Mouse (Mus musculus): ENCODE measurements around the gene Spag16.

Spag16 gene

DNA sequence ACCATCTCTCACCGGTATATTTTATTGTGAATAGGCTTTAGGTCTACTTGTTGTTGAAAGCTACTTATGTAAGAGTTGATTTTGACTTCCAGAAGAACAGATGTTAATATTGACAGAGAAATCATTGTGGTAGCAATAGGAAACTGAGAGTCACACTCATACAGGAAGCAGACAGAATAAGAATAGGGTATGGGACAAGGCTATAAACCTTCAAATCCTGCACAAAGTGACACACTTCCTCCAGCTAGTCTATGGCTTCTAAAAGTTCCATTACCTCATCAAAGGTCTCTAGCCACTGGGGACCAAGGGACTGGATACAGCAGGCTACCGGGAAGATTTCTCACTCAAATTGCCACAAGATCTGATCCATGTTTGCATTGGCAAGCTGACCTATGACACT lies 452.5 kb downstream of the Spag16 start:
- TF ChIP-seq GATA4 (IDR thresholded peaks at IDR 0.05; ENCODE audit: insufficient replicate concordance, low read length): no peak

DNA sequence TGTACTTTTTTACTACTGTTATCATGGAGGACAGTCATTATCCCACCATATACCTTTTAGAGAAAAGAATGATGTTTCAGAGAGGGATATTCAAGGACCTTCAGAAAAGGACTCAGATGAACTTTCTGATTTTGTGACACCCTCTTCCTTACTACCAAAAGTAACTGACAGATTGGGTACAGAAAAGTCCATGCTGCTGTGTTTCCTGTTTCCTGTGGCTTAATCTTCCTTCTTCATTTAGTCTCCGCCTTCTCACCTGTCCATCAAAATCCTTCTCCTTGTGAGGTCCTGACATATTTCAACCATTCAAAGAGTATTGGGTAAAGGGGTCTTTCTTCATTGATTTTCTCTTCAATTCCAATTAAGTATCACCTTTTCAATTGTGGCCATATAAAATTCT lies 456.6 kb downstream of the Spag16 start:
- no peak for TF ChIP-seq GATA4 (IDR thresholded peaks at IDR 0.05; ENCODE audit: insufficient replicate concordance, low read length)

DNA sequence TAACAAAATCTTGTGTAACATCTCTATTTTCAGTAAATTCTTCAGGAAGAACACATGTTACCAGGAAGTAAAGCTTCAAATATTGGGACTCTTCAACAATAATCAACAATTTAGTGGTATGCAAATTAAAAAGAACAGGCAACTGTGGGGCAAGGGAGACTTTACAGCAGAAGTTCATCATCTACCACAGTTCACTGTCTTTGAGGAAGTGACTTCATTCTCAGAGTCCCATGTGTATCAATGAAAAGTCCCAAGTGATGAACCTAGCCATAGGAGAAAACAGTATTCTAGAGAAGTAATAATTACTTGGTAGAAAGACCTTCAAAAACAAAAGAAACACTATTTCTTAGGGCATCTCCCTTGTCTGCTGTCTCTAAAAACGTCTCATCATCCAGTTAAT lies 457.4 kb downstream of the Spag16 start:
- no peak for TF ChIP-seq GATA4 (IDR thresholded peaks at IDR 0.05; ENCODE audit: insufficient replicate concordance, low read length)

DNA sequence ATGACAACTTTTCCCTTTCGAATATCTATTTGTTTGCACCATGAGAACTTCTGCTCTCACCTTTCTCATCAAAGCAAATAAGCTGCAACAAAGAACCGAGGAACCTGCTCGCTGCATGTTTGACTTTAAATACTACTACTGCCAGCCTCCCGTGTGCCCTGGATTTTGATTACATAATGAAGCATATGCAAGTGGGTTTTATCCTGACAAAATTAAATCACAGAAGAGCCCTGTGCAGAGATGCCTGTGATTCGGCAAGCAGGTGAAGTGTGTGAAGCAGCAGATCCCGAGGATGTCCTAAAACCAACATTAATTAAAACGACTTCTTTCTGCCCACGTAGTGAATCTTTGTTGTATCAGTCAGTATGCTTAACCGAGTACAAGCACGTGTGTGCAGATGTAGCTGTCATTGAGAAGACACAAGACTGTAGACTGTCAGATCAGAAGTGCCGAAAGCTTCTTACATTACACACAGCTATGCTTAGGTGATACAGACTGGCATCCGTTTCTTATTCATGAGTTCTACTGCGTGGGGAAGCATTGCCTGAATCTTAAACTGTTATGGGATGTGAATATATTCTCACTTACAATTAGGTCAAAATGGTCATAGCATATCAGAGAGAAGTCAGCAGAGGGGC lies 489.5 kb downstream of the Spag16 start:
- no peak for TF ChIP-seq GATA4 (IDR thresholded peaks at IDR 0.05; ENCODE audit: insufficient replicate concordance, low read length)

- no peak for TF ChIP-seq GATA4 (IDR thresholded peaks at IDR 0.05; ENCODE audit: insufficient replicate concordance, low read length)
Measured at GRCm38 (mm10) chr1:70320951-70321350, 494.2 kb downstream of the Spag16 start.

DNA sequence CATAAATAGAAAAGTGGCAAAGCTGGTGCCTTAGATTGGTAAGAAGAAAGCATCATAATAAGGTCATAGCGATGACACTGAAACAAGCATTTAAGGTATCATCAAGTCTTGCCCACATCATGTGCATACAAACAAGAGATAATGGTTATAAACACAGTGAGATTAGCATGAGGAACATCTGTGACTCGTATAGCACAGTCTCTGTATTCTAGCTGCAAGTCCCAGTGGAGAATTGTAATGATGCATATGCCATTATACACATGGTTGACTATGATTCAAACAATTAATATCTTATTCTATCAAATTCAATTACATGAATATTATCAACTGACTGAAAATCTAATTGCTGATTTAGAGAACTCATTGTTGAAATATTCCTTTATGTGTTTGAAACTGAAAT lies 519.4 kb downstream of the Spag16 start:
- no peak for TF ChIP-seq GATA4 (IDR thresholded peaks at IDR 0.05; ENCODE audit: insufficient replicate concordance, low read length)

DNA sequence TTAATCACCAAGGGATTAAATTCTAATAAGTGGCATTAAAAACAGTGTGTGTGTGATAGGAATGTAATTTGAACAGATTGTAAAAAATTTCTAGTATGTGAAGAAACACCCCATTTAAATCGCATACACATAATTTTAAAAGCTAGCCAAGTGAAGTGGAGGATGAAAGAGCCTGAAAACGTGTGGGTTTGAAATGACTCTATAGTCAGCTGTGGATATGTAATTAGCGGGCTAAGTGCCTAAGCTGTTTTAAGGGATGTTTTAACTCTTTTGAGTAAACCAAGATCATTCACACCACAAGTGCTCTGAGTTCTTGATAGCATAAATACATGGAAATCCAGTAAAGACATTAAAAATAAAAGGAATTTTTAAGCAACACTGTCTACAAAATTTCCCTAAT lies 524.6 kb downstream of the Spag16 start:
- no peak for TF ChIP-seq GATA4 (IDR thresholded peaks at IDR 0.05; ENCODE audit: insufficient replicate concordance, low read length)

DNA sequence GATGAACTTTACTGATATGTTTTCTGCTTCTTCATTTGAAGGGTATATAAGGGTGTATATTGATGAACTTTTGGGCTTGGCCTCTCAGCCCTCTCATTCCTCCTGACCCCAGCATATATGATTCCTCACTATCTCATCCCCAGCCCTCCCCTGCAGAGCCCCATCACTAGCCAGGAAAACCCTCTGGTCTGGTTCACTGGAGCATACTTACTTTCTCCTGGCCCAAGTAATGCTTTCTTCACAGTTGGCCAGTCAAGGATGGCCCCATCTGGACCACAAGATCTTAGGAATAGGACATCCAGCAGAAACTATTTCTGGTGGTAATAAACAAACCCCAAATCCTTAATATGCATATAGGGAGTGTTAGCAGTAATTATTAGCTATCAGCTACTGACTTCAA lies 527.2 kb downstream of the Spag16 start:
- TF ChIP-seq GATA4 (IDR thresholded peaks at IDR 0.05; ENCODE audit: insufficient replicate concordance, low read length): no peak

DNA sequence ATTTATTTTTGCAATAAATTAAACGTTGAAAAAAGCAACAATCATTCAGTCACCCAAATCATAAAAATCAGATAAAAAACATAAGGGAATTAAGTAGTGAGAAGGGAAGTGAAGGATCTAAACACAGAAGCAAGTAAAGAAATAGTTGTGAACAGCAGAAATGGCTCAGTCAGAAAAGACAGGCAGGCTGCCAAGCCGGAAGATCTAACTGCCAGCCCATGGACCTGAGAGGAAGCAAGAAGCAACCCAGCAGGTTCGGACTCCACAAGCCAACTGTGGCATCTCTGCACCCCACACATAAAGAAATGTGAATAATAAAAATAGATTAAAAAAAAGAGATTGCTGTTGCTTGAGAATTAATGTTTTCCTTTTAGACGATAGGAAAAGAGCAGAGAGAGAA lies 545.0 kb downstream of the Spag16 start:
- no peak for TF ChIP-seq GATA4 (IDR thresholded peaks at IDR 0.05; ENCODE audit: insufficient replicate concordance, low read length)

- no peak for TF ChIP-seq GATA4 (IDR thresholded peaks at IDR 0.05; ENCODE audit: insufficient replicate concordance, low read length)
Measured at GRCm38 (mm10) chr1:70380096-70380495, 553.3 kb downstream of the Spag16 start.

DNA sequence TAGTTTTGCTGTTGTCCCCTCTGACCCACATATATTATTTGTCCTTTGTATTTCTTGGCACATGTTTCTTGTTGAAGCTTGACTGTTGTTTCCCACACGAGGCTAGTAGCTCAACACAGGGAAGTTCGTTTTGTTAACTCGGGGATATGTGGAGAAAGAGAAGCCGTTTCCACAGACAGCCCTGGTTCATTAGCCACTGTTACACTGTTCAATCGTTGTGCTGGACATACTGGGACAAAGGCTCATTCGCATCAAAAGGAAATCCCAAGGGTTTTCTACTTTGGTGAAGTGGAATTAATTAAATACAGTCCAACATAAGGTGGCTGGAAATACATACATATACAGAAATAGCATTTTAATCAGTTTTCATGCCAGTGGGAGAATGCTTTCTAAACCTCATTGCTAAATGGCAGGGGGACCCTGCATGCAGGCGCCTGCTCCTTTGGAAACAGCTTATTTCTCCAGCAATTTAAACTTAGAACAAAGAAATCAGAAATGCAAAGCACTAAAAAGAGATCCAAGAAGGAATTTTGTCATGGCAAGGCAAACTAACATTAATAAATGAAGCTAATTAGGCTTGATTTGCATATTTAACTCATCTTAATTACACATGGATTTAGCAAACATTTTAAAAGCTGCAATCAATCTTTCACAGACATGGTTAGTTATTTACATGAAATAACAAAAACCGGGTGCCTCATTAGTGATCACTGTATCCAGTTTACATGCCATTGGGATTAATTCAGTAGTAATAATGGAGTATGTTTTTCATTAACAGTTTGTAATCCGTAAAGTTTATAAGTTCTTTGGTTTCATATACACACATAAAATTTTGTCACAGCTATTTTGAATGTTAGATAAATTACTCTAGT lies 615.7 kb downstream of the Spag16 start:
- no peak for TF ChIP-seq GATA4 (IDR thresholded peaks at IDR 0.05; ENCODE audit: insufficient replicate concordance, low read length)

- no peak for TF ChIP-seq GATA4 (IDR thresholded peaks at IDR 0.05; ENCODE audit: insufficient replicate concordance, low read length)
Measured at GRCm38 (mm10) chr1:70479864-70480263, 653.1 kb downstream of the Spag16 start.

GRCm38 (mm10) chr1:70518918-70519317 lies 692.1 kb downstream of the Spag16 start:
- TF ChIP-seq GATA4 (IDR thresholded peaks at IDR 0.05; ENCODE audit: insufficient replicate concordance, low read length): no peak

GRCm38 (mm10) chr1:70527134-70527533 lies 700.4 kb downstream of the Spag16 start:
- no peak for TF ChIP-seq GATA4 (IDR thresholded peaks at IDR 0.05; ENCODE audit: insufficient replicate concordance, low read length)

GRCm38 (mm10) chr1:70529771-70530170 lies 703.0 kb downstream of the Spag16 start:
- no peak for TF ChIP-seq GATA4 (IDR thresholded peaks at IDR 0.05; ENCODE audit: insufficient replicate concordance, low read length)

DNA sequence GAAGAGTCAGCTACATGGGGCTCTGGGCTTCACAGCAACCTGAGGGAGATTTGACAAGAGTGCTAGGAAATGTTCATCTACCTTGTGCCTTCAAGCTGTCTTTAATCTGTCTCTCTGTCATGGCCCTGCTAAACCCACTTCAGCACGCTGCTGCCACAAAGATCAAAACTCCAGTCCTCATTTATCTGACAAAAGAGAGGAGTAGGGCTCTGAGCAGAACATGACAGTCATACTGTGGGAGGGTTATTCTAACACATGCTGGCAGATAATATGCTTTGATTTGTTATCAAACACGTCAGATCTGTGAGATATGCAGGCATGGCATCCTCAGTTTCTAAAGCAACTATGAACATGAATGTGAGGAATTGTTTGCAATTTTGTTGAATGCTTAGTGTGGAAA lies 725.1 kb downstream of the Spag16 start:
- TF ChIP-seq GATA4 (IDR thresholded peaks at IDR 0.05; ENCODE audit: insufficient replicate concordance, low read length): no peak
